Mouse (Mus musculus): ENCODE results near the gene Klf12. TPM values are rescaled to one million over a fixed set of nuclear protein-coding genes. Genes with fewer than 3 reads are reported as not detected.
A peak's percentile ranks its signal among the peaks of the same experiment; 100 is the strongest.

The Klf12 gene
- polyA plus RNA-seq, 1 experiment from 2014 or later, result 19.8 TPM

DNA sequence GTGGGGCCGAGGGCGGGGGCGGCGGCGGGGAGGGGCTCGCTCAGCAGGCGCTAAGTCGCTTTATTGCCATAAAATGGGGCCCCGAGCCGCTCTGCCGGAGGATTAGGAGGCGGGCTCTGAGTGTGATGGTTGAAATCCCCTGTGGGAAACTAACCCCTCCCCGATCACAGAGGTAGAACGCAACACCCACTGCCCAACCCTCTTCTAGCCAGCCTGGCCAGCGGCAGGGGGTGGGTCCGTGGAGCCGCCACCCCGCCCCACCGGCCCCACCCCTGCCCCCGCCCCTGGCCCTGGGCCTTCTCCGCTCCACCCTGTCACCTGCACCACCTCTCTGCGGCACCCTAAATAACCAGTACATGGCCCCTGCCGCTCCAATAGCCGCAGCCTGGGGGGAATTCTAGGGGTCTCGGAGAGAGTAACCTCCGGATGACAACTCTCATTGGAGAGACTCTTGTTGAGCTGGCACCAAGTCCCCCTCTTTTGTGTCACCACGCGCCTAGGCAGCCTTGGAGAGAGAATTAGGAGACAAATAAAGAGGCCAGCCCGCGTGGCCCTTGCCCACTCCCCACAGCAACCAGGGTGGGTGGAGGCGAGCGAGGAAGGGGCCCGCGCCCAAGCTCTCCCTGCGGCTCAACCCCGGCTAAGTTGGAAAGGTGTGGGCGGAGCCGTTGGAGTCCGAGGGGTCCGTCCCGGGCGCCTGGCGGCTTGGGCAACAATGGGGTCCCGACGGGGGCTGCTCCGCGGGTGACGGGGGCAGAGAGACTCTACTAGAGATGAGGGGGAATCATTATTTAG lies 579 bp upstream of the Klf12 start:
- Histone ChIP-seq H3K27me3 (ENCODE audit: insufficient read depth, poor library complexity, severe bottlenecking) (peaks cover 22% of the 10 kb centered on the region), H3K4me1 (replicated peaks) (peaks cover 41% of the 10 kb centered on the region), H3K9me3 (peaks cover under 1% of the 10 kb centered on the region), H3K36me3 (no peaks in the 10 kb centered on the region), H3K27ac (peak overlapping the region; percentile 95), H3K4me3 (peak overlapping the region; percentile 69)
- DNase-seq (ENCODE audit: low spot score), result peak; percentile 85
- under 1% methylated on average over 48 of the region's 48 CpGs for WGBS

DNA sequence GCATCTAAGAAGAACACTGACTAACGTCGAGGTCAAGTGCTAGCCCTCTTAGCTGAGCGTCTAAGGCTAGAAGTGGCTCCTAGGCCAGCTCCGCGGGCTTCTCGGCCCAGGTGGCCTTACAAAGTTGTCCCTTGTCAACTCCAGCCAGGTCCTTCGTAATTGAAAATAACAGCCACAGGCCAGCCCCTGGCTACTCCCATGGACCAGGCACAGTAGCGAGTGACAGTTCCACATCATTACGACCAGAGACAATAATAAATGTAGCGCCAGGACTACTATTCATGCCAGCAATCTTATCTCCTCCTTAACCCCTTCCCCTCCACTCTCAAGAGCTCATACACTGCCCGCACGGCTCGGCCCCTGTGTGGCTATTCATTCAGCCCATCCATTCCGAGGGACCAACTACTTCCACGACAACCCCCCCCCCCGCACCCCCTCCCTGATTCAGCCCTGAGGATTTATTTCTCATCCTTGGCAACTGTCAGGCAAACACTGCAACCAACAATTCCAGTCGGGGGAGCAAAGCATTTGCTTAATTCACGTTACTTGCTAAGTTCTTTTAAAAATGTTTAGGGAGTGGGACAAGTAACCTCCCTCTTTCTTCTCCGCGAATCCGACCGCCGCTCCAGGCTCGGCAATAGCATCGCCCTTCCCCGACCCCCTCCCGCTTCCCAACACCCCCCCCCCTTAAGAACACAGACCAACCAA lies 914 bp downstream of the Klf12 start:
- peak overlapping the region; percentile 95 for H3K27ac ChIP-seq
- peak; percentile 64 for DNase-seq (ENCODE audit: low spot score)
- H3K9me3 ChIP-seq, result peaks cover 7% of the 10 kb centered on the region
- H3K27me3 ChIP-seq (ENCODE audit: insufficient read depth, poor library complexity, severe bottlenecking), result peaks cover 20% of the 10 kb centered on the region
- H3K36me3 ChIP-seq, result no peaks in the 10 kb centered on the region
- 0% methylated on average over 27 of the region's 27 CpGs for WGBS
- peak overlapping the region; percentile 69 for H3K4me3 ChIP-seq
- peaks cover 41% of the 10 kb centered on the region for H3K4me1 ChIP-seq (replicated peaks)

GRCm38 (mm10) chr14:100282651-100283050 lies 1.8 kb downstream of the Klf12 start:
- WGBS, result 14% methylated on average over 7 of the region's 7 CpGs
- H3K27me3 ChIP-seq (ENCODE audit: insufficient read depth, poor library complexity, severe bottlenecking), result peaks cover 18% of the 10 kb centered on the region
- H3K36me3 ChIP-seq, result no peaks in the 10 kb centered on the region
- H3K4me1 ChIP-seq (replicated peaks), result peaks cover 41% of the 10 kb centered on the region
- H3K9me3 ChIP-seq, result peaks cover 7% of the 10 kb centered on the region
- peak overlapping the region; percentile 69 for H3K4me3 ChIP-seq
- DNase-seq (ENCODE audit: low spot score), result no peak
- H3K27ac ChIP-seq, result peak overlapping the region; percentile 95

GRCm38 (mm10) chr14:100281734-100282133 lies 2.7 kb downstream of the Klf12 start:
- WGBS, result 58% methylated on average over 3 of the region's 3 CpGs
- DNase-seq (ENCODE audit: low spot score), result no peak
- no peak overlapping the region for H3K4me3 ChIP-seq

DNA sequence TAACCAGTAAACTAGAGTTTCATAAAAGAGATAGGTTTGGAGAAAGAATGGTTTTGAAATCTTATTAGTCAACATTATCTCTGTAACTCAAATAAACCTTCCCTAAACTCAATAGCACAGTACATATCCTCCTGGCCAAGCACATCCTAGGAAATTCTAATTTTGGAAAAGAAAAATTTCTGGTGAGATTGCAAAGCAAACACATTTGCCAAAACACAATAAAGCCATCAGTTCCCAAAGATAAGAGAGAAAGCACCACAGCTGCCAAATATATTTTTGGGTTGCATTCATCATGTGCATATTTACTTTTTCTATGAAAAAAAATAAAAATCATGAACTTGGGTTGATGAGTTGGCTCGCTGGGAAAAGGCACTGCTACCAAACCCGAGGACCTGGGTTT lies 10.3 kb downstream of the Klf12 start:
- WGBS, result 90% methylated on average over 2 of the region's 2 CpGs

More at GRCm38 (mm10) chr14:100281734-100282133, 2.7 kb downstream of the Klf12 start:
- Histone ChIP-seq H3K4me1 (replicated peaks) (peaks cover 32% of the 10 kb centered on the region), H3K36me3 (no peaks in the 10 kb centered on the region), H3K9me3 (peaks cover 7% of the 10 kb centered on the region), H3K27ac (no peak overlapping the region), H3K27me3 (ENCODE audit: insufficient read depth, poor library complexity, severe bottlenecking) (peaks cover 10% of the 10 kb centered on the region; the same call in 1 of the 2 replicates)

DNA sequence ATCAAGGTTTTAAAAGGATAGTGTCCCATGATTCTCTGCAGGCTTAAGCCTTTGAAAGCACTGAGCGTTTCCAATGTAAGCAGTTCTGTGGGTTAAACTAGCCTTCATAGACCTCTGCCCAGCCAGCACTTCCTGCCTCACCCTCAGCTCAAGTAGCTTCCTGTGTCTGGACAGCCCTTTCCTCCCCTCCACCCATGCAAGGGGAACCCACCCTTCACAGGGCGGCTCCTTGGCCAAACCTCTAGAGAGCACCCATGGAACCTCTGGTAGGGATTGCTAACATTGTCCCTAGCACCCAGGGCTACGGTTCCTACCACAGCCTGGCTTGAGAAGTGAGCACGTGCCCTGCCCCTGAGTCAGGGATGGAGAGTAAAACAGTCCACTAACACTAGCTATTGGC lies 23.9 kb downstream of the Klf12 start:
- 84% methylated on average over 4 of the region's 4 CpGs for WGBS
- no peaks in the 10 kb centered on the region for H3K4me1 ChIP-seq (replicated peaks)
- no peak overlapping the region for H3K4me3 ChIP-seq
- H3K36me3 ChIP-seq, result 0 out of 2 replicates have a peak, but pooled peaks cover 2% of the 10 kb centered on the region
- no peaks in the 10 kb centered on the region for H3K9me3 ChIP-seq
- no peak for DNase-seq (ENCODE audit: low spot score)
- peak overlapping the region; percentile 62; the same call in 1 of the 2 replicates for H3K27ac ChIP-seq
- H3K27me3 ChIP-seq (ENCODE audit: insufficient read depth, poor library complexity, severe bottlenecking), result no peaks in the 10 kb centered on the region

More for the DNA sequence above, 10.3 kb downstream of the Klf12 start:
- Histone ChIP-seq H3K27ac (no peak overlapping the region), H3K27me3 (ENCODE audit: insufficient read depth, poor library complexity, severe bottlenecking) (no peaks in the 10 kb centered on the region), H3K9me3 (no peaks in the 10 kb centered on the region), H3K36me3 (no peaks in the 10 kb centered on the region), H3K4me3 (no peak overlapping the region), H3K4me1 (replicated peaks) (no peaks in the 10 kb centered on the region)
- no peak for DNase-seq (ENCODE audit: low spot score)

- no peak overlapping the region for H3K27ac ChIP-seq
- DNase-seq (ENCODE audit: low spot score), result no peak
- 92% methylated on average over 5 of the region's 5 CpGs for WGBS
- no peaks in the 10 kb centered on the region for H3K27me3 ChIP-seq (ENCODE audit: insufficient read depth, poor library complexity, severe bottlenecking)
- no peak overlapping the region for H3K4me3 ChIP-seq
- H3K36me3 ChIP-seq, result peaks cover 5% of the 10 kb centered on the region; the same call in 1 of the 2 replicates
- no peaks in the 10 kb centered on the region for H3K9me3 ChIP-seq
- H3K4me1 ChIP-seq (replicated peaks), result peaks cover 6% of the 10 kb centered on the region; the same call in 1 of the 2 replicates
These were observed 41.4 kb downstream of the Klf12 start for GRCm38 (mm10) chr14:100243046-100243445.

DNA sequence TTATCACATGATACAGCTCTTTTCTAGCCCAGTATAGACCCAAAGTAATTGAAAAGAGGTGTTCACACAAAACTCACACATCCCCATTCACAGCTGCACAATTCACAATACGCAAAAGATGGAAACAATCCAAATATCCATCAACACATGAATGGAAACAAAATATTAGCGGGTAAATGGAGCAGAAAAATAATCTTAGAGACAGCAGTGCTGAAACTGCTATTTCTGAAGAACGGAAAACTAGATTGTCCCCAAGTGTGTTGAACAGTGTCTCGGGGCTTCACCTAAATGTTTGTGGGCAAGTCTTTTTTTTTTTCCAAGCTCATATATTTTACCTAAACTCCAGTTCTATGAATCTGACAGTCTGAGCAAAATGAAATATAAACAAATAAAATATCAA lies 44.6 kb downstream of the Klf12 start:
- 95% methylated on average over 4 of the region's 4 CpGs for WGBS
- DNase-seq (ENCODE audit: low spot score), result no peak
- H3K9me3 ChIP-seq, result no peaks in the 10 kb centered on the region

DNA sequence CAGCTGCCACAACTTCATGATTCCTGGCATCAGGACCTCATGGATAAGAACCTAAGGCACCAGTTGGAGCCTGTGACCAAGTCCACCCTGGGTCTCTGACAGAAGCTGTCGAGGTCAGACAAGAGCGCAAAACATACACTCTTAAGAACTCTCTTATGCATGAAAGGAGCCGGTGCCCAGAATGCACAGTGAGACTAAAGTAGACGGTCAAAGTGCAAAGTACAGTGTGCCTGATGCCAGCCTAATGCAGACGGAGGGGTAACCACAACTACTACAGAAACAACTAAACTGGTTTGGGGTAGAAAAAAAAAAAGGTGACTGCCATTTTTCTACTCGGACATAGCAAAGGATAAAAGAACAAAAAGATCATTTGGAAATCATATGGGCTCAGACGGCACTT lies 47.7 kb downstream of the Klf12 start:
- no peak for DNase-seq (ENCODE audit: low spot score)
- Histone ChIP-seq H3K9me3 (no peaks in the 10 kb centered on the region), H3K27me3 (ENCODE audit: insufficient read depth, poor library complexity, severe bottlenecking) (no peaks in the 10 kb centered on the region), H3K4me1 (replicated peaks) (no peaks in the 10 kb centered on the region), H3K27ac (no peak overlapping the region), H3K36me3 (no peaks in the 10 kb centered on the region), H3K4me3 (no peak overlapping the region)
- 89% methylated on average over 7 of the region's 7 CpGs for WGBS

More for the DNA sequence above, 44.6 kb downstream of the Klf12 start:
- H3K27ac ChIP-seq, result no peak overlapping the region
- H3K4me3 ChIP-seq, result no peak overlapping the region
- H3K4me1 ChIP-seq (replicated peaks), result peaks cover 6% of the 10 kb centered on the region; the same call in 1 of the 2 replicates
- no peaks in the 10 kb centered on the region for H3K27me3 ChIP-seq (ENCODE audit: insufficient read depth, poor library complexity, severe bottlenecking)
- no peaks in the 10 kb centered on the region for H3K36me3 ChIP-seq

DNA sequence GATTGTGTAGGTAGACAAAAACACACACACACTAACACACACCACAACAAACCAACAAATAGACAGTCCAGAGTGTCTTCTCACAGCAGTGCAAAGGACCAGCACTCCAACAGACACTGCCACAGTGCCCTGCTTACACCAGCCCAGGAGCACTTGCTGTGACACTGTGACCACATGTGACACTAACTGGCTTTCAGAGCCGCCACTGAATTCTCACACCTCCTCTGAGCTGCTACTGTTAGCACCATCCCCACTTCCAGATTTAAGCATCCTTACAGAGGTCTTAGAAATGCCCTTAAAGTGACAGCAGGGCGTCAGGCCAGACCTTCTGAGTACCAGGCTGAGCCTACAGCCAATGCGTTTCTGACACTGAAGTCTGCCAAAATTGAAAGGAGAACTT lies 48.7 kb downstream of the Klf12 start:
- Histone ChIP-seq H3K4me1 (replicated peaks) (no peaks in the 10 kb centered on the region), H3K27me3 (ENCODE audit: insufficient read depth, poor library complexity, severe bottlenecking) (no peaks in the 10 kb centered on the region), H3K36me3 (no peaks in the 10 kb centered on the region), H3K9me3 (no peaks in the 10 kb centered on the region), H3K27ac (no peak overlapping the region), H3K4me3 (no peak overlapping the region)
- no peak for DNase-seq (ENCODE audit: low spot score)
- WGBS, result 51% methylated on average over 3 of the region's 3 CpGs

DNA sequence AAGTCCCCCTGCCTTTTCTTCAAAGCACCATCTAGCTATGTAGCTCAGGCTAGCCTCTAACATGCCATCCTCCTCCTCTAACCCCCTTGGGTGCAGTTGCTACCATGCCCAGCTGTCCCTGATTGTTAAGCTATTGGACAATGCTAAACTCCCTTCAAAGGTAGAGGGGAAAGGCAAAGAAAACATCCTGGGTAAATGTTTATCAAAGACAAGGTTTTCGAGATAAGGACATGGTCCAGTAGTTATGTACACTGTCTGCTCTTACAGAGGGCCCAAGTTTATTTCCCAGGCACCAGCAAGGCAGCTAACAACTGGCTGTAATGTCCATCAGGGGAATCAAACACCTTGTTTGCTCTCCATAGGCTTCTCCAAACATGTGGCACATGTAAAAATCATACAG lies 53.1 kb downstream of the Klf12 start:
- Histone ChIP-seq H3K27ac (no peak overlapping the region), H3K27me3 (ENCODE audit: insufficient read depth, poor library complexity, severe bottlenecking) (no peaks in the 10 kb centered on the region), H3K4me3 (no peak overlapping the region), H3K36me3 (no peaks in the 10 kb centered on the region), H3K9me3 (no peaks in the 10 kb centered on the region), H3K4me1 (replicated peaks) (no peaks in the 10 kb centered on the region)
- WGBS, result 57% methylated on average over 1 of the region's 1 CpGs
- no peak for DNase-seq (ENCODE audit: low spot score)

DNA sequence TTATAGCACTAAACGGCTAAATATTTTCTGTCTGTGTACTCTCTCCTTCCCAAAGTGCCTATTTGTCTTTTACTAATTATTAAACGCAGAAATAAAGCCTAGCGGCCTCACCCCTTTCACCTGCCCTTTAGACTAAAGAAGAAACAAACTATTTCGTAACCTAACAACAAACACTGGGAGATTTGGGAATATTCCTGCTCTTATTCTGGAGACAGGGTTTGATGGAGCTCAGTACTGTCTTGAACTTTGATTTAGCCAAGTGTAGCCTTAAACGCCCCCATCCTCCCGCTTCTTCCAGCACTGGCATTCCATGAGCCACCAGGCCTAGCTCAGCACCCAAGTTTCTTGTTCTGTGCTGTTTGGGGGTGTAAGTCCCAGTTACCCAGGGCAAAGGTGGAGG lies 56.4 kb downstream of the Klf12 start:
- Histone ChIP-seq H3K27me3 (ENCODE audit: insufficient read depth, poor library complexity, severe bottlenecking) (no peaks in the 10 kb centered on the region), H3K27ac (no peak overlapping the region), H3K4me3 (no peak overlapping the region), H3K36me3 (no peaks in the 10 kb centered on the region), H3K4me1 (replicated peaks) (peaks cover 12% of the 10 kb centered on the region), H3K9me3 (no peaks in the 10 kb centered on the region)
- DNase-seq (ENCODE audit: low spot score), result no peak
- WGBS, result 94% methylated on average over 6 of the region's 6 CpGs

- DNase-seq (ENCODE audit: low spot score), result no peak
- no peaks in the 10 kb centered on the region for H3K27me3 ChIP-seq (ENCODE audit: insufficient read depth, poor library complexity, severe bottlenecking)
- no peak overlapping the region for H3K4me3 ChIP-seq
- no peaks in the 10 kb centered on the region for H3K9me3 ChIP-seq
- H3K27ac ChIP-seq, result no peak overlapping the region
- H3K36me3 ChIP-seq, result no peaks in the 10 kb centered on the region
- peaks cover 12% of the 10 kb centered on the region for H3K4me1 ChIP-seq (replicated peaks)
- 93% methylated on average over 6 of the region's 6 CpGs for WGBS
These were observed 56.8 kb downstream of the Klf12 start for GRCm38 (mm10) chr14:100227717-100228116.
